Comparison of ENCODE assay signal across 8 mouse cellular contexts in genomic region chr4:129500607-129501566, GRCm38 (mm10). TPM values are rescaled to one million over a fixed set of nuclear protein-coding genes. Genes with fewer than 3 reads are reported as not detected.
DNase-seq lines count a peak whose midpoint lies in the region; ATAC-seq and TF ChIP-seq lines count a peak whose summit lies in the region.

No protein-coding gene starts in this region.

- peak overlapping the region; percentile 62 for H3K4me3 ChIP-seq in ES-Bruce4 (ENCODE audit: low read depth, low read length)
- peak overlapping the region; percentile 56 for H3K4me3 ChIP-seq in forebrain, embryonic 12.5 days (replicated peaks)
- peak overlapping the region; percentile 57 for H3K4me3 ChIP-seq in lung, embryonic 16.5 days (ENCODE audit: low read length)
- peak overlapping the region; percentile 55 for H3K4me3 ChIP-seq in olfactory bulb, adult 2 months (ENCODE audit: insufficient read depth, low read depth, low read length)

- no peaks in the 10 kb centered on the region for H3K27me3 ChIP-seq in ES-Bruce4 (ENCODE audit: control insufficient read depth, insufficient read depth, low read length, poor library complexity, severe bottlenecking)
- H3K27me3 ChIP-seq in forebrain, embryonic 12.5 days: no peaks in the 10 kb centered on the region
- H3K27me3 ChIP-seq in lung, embryonic 16.5 days (ENCODE audit: control insufficient read depth, insufficient read depth, low read depth, low read length): no peaks in the 10 kb centered on the region

- H3K4me1 ChIP-seq in ES-Bruce4 (ENCODE audit: control insufficient read depth, insufficient read depth, low read length): peaks cover 22% of the 10 kb centered on the region
- H3K4me1 ChIP-seq in forebrain, embryonic 12.5 days: peaks cover 16% of the 10 kb centered on the region
- H3K4me1 ChIP-seq in lung, embryonic 16.5 days (replicated peaks; ENCODE audit: control insufficient read depth, insufficient read depth, low read length): peaks cover 35% of the 10 kb centered on the region
- H3K4me1 ChIP-seq in olfactory bulb, adult 2 months (ENCODE audit: control insufficient read depth, insufficient read depth, low read length): peaks cover 19% of the 10 kb centered on the region

- TF ChIP-seq EP300 in ES-Bruce4 (IDR thresholded peaks at IDR 0.05; ENCODE audit: insufficient read depth, low read depth, low read length): 0 out of 2 replicates have a peak, but pooled peaks have one; percentile 22

- DNase-seq in heart, postnatal 10 days: peak; percentile 92 to 93
- peak; percentile 95 to 96 for DNase-seq in kidney, postnatal 4 days
- peak; percentile 58 to 64 for DNase-seq in thymus, postnatal 10 days (ENCODE audit: low spot score in 2 of 2)

- no peaks in the 10 kb centered on the region for H3K36me3 ChIP-seq in ES-Bruce4 (ENCODE audit: control insufficient read depth, insufficient read depth, low read length, poor library complexity, severe bottlenecking)
- H3K36me3 ChIP-seq in forebrain, embryonic 12.5 days (replicated peaks): no peaks in the 10 kb centered on the region
- H3K36me3 ChIP-seq in lung, embryonic 16.5 days (ENCODE audit: control insufficient read depth, insufficient read depth, low read length): no peaks in the 10 kb centered on the region

- 2% methylated on average over 46 of the region's 49 CpGs for WGBS in forebrain, embryonic 12.5 days
- 1% methylated on average over 41 of the region's 49 CpGs for WGBS in lung, embryonic 16.5 days
- 1% methylated on average over 43 of the region's 49 CpGs for WGBS in olfactory bulb, adult 2 months

- peak overlapping the region; percentile 80 for H3K27ac ChIP-seq in ES-Bruce4 (ENCODE audit: insufficient read depth, low read length)
- peak overlapping the region; percentile 75 for H3K27ac ChIP-seq in forebrain, embryonic 12.5 days
- peak overlapping the region; percentile 91 for H3K27ac ChIP-seq in lung, embryonic 16.5 days (ENCODE audit: low read length)
- peak overlapping the region; percentile 35 for H3K27ac ChIP-seq in olfactory bulb, adult 2 months (ENCODE audit: insufficient read depth, low read depth, low read length)

- no peak for TF ChIP-seq CTCF in ES-Bruce4 (IDR thresholded peaks at IDR 0.05; ENCODE audit: low read depth, low read length)
- no peak for TF ChIP-seq CTCF in olfactory bulb, adult 2 months (IDR thresholded peaks at IDR 0.05; ENCODE audit: insufficient read depth, low read depth, low read length)

- H3K9ac ChIP-seq in ES-Bruce4 (ENCODE audit: low read depth, poor library complexity, severe bottlenecking): peak overlapping the region; percentile 73
- H3K9ac ChIP-seq in forebrain, embryonic 12.5 days: peak overlapping the region; percentile 63
- peak overlapping the region; percentile 80 for H3K9ac ChIP-seq in lung, embryonic 16.5 days (ENCODE audit: low read length)

- ATAC-seq in cerebellum, adult (ENCODE audit: insufficient number of reproducible peaks, low FRiP score, low TSS enrichment): 0 out of 2 replicates have a peak, but pooled peaks have one; percentile 31
- ATAC-seq in forebrain, embryonic 12.5 days (ENCODE audit: low FRiP score): peak; percentile 90
- ATAC-seq in lung, embryonic 16.5 days (ENCODE audit: low read depth): peak; percentile 94

- TF ChIP-seq POLR2A in ES-Bruce4 (IDR thresholded peaks at IDR 0.05; ENCODE audit: insufficient read depth, low read length): peak; percentile 93
- TF ChIP-seq POLR2A in olfactory bulb, adult 2 months (IDR thresholded peaks at IDR 0.05; ENCODE audit: insufficient read depth, low read depth, low read length): no peak; the same call in 1 of the 2 replicates

- intact Hi-C loops in heart, postnatal 10 days (cut with DNase I): no loop called here

- peak overlapping the region; percentile 77 for H3K4me2 ChIP-seq in forebrain, embryonic 12.5 days
- H3K4me2 ChIP-seq in lung, embryonic 16.5 days (ENCODE audit: low read depth, low read length): peak overlapping the region; percentile 71

- no peaks in the 10 kb centered on the region for H3K9me3 ChIP-seq in ES-Bruce4 (replicated peaks; ENCODE audit: control insufficient read depth, insufficient read depth, low read length, poor library complexity, severe bottlenecking)
- H3K9me3 ChIP-seq in forebrain, embryonic 12.5 days: no peaks in the 10 kb centered on the region
- no peaks in the 10 kb centered on the region for H3K9me3 ChIP-seq in lung, embryonic 16.5 days (ENCODE audit: control insufficient read depth, low read length)

RNA-seq across cellular contexts. Expression of gene Fam229a, which starts 9.9 kb away (rescaled TPM):
- polyA plus RNA-seq in ES-Bruce4 (2011; ENCODE audit: insufficient read depth, insufficient read length, low read depth, missing spikeins): not detected in 2 replicates
- not detected in 2 replicates for polyA plus RNA-seq in forebrain, embryonic 12.5 days (2016; fragmentation: Nextera tagmentation; extraction: Ambion mirVana)
- total RNA-seq in heart, postnatal 10 days (2021): not detected
- not detected in 2 replicates for polyA plus RNA-seq in lung, embryonic 16.5 days (2015; fragmentation: Nextera tagmentation; extraction: Ambion mirVana)
- not detected in 2 replicates for polyA plus RNA-seq in olfactory bulb, adult 2 months (2012; ENCODE audit: insufficient read depth, insufficient read length, low replicate concordance, missing spikeins)

RNA-seq across cellular contexts. Expression of gene Tssk3, which starts 10.1 kb away (rescaled TPM):
- polyA plus RNA-seq in ES-Bruce4 (2011; ENCODE audit: insufficient read depth, insufficient read length, low read depth, missing spikeins): not detected in 2 replicates
- not detected in 2 replicates for polyA plus RNA-seq in forebrain, embryonic 12.5 days (2016; fragmentation: Nextera tagmentation; extraction: Ambion mirVana)
- not detected for total RNA-seq in heart, postnatal 10 days (2021)
- polyA plus RNA-seq in lung, embryonic 16.5 days (2015; fragmentation: Nextera tagmentation; extraction: Ambion mirVana): not detected in 2 replicates
- polyA plus RNA-seq in olfactory bulb, adult 2 months (2012; ENCODE audit: insufficient read depth, insufficient read length, low replicate concordance, missing spikeins): not detected in 2 replicates

RNA-seq across cellular contexts. Expression of gene Marcksl1, which starts 12.5 kb away (rescaled TPM):
- 379 and 434 TPM in 2 replicates for polyA plus RNA-seq in ES-Bruce4 (2011; ENCODE audit: insufficient read depth, insufficient read length, low read depth, missing spikeins)
- polyA plus RNA-seq in forebrain, embryonic 12.5 days (2016; fragmentation: Nextera tagmentation; extraction: Ambion mirVana): 1,836 and 1,849 TPM in 2 replicates
- 10 to 100 TPM; 42.3 to 63.4 TPM for total RNA-seq in heart, postnatal 10 days (2021)
- 506 and 544 TPM in 2 replicates for polyA plus RNA-seq in lung, embryonic 16.5 days (2015; fragmentation: Nextera tagmentation; extraction: Ambion mirVana)
- 192 TPM in 1 of 2 replicates, not detected in the other for polyA plus RNA-seq in olfactory bulb, adult 2 months (2012; ENCODE audit: insufficient read depth, insufficient read length, low replicate concordance, missing spikeins)

RNA-seq across cellular contexts. Expression of gene Bsdc1, which starts 39.5 kb away (rescaled TPM):
- polyA plus RNA-seq in ES-Bruce4 (2011; ENCODE audit: insufficient read depth, insufficient read length, low read depth, missing spikeins): 31.6 and 36.4 TPM in 2 replicates
- polyA plus RNA-seq in forebrain, embryonic 12.5 days (2016; fragmentation: Nextera tagmentation; extraction: Ambion mirVana): 27.3 and 29.4 TPM in 2 replicates
- 10 to 100 TPM; 35.9 to 38.2 TPM for total RNA-seq in heart, postnatal 10 days (2021)
- polyA plus RNA-seq in lung, embryonic 16.5 days (2015; fragmentation: Nextera tagmentation; extraction: Ambion mirVana): 25.5 and 29.2 TPM in 2 replicates
- polyA plus RNA-seq in olfactory bulb, adult 2 months (2012; ENCODE audit: insufficient read depth, insufficient read length, low replicate concordance, missing spikeins): not detected in 2 replicates

RNA-seq across cellular contexts. Expression of gene Hdac1, which starts 41.6 kb away (rescaled TPM):
- 301 and 304 TPM in 2 replicates for polyA plus RNA-seq in ES-Bruce4 (2011; ENCODE audit: insufficient read depth, insufficient read length, low read depth, missing spikeins)
- 207 and 221 TPM in 2 replicates for polyA plus RNA-seq in forebrain, embryonic 12.5 days (2016; fragmentation: Nextera tagmentation; extraction: Ambion mirVana)
- total RNA-seq in heart, postnatal 10 days (2021): 10 to 100 TPM; 35.1 to 38.1 TPM
- polyA plus RNA-seq in lung, embryonic 16.5 days (2015; fragmentation: Nextera tagmentation; extraction: Ambion mirVana): 243 and 247 TPM in 2 replicates
- polyA plus RNA-seq in olfactory bulb, adult 2 months (2012; ENCODE audit: insufficient read depth, insufficient read length, low replicate concordance, missing spikeins): not detected in 2 replicates

Comparison
In these comparisons a context has a peak if more than half of its experiments do, and no peak if none do; other contexts are left out.
1. Peak in every context shown above with its lines: DNase-seq, ATAC-seq, H3K4me3 ChIP-seq and H3K27ac ChIP-seq.
2. H3K27ac ChIP-seq: peak in every context shown above with its lines; median percentile 91 in lung, embryonic 16.5 days; 80 in ES-Bruce4; 75 in forebrain, embryonic 12.5 days; 35 in olfactory bulb, adult 2 months.
3. ATAC-seq: peak in every context shown above with its lines; median percentile 94 in lung, embryonic 16.5 days; 90 in forebrain, embryonic 12.5 days; 31 in cerebellum, adult.